Mouse (Mus musculus): ENCODE data around the gene Chic2. TPM values are rescaled to one million over a fixed set of nuclear protein-coding genes. Genes with fewer than 3 reads are reported as not detected.

Gene Chic2
- total RNA-seq, 2 experiments from 2014 or later: 27.7 to 29.3 TPM

DNA sequence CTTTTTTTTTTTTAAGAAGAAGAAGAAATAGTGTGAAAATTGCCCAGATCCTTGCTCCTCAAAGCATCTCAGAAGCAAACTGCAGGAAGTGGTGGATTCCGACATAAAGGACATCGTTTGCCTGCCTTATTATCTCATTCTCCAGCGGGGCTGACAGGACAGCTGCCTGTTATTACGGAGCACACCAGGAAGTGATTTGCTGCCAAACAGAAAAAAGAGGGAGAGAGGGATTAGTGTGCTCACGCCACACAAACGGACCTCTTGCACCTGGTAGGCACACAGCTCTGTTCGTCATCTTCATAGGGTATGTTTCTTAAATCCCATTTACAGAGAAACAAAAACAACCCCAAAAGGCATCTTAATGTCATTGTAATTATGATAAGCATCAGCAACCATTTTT is 64.4 kb downstream of the Chic2 start:
- DNase-seq: peak in 1 of 2 experiments; percentile 23

GRCm38 (mm10) chr5:74979586-74979985 is 65.0 kb downstream of the Chic2 start:
- DNase-seq: peak in 1 of 2 experiments; percentile 36
- intact Hi-C loops (cut with DNase I): no loop called here

More for the DNA sequence above, 64.4 kb downstream of the Chic2 start:
- intact Hi-C loops (cut with DNase I): no loop called here

GRCm38 (mm10) chr5:74975507-74975906 is 69.1 kb downstream of the Chic2 start:
- DNase-seq: no peak
- intact Hi-C loops (cut with DNase I): loop anchor here (2.0 kb wide), 1 partner anchor 69 kb away; the partner anchor contains the start of gene Chic2

DNA sequence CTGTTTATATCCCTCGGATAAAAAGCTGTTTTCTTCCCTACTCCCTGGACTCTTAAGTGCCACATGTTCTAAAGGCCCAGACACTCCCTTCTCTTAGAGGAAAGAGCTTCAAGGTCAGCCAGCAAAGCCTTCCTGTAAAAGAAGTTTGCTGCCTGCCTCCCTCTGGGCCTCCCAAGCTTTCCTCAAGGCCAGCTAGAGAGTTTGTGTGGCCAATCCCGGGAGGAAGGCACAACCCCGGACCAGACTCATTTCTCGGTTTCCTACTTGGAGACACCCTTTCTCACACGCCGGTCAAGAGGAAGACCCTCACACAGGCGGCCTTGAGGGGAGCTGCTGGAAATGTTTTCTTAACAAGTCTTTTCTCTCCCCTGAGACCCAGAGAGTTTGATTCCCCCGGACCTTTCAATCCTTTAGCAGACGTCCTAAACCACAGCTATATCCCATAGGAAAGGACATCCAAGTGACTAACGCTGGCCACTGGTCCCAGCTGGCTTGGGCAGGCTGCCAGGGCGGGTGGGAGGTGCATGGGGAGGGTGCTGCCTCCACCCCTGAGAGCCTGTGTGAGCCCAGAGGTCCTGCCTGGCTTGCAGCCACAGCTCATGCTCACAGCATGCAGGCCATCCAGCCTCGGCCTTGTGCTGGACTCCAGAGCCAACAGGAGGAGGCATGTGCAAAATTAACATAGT is 69.7 kb downstream of the Chic2 start:
- intact Hi-C loops (cut with DNase I): loop anchor here (2.0 kb wide), 1 partner anchor 70 kb away; the partner anchor contains the start of gene Chic2
- peak; percentile 93 to 94 for DNase-seq

GRCm38 (mm10) chr5:74974061-74974581 is 70.5 kb downstream of the Chic2 start:
- intact Hi-C loops (cut with DNase I): loop anchor here (2.0 kb wide), 1 partner anchor 71 kb away; the partner anchor contains the start of gene Chic2
- DNase-seq: peak; percentile 66 to 69

- peak; percentile 42 to 50 for DNase-seq
- intact Hi-C loops (cut with DNase I): no loop called here
Observed at GRCm38 (mm10) chr5:74971418-74971817, 73.2 kb downstream of the Chic2 start.

GRCm38 (mm10) chr5:74969341-74969740 is 75.2 kb downstream of the Chic2 start:
- no peak for DNase-seq

DNA sequence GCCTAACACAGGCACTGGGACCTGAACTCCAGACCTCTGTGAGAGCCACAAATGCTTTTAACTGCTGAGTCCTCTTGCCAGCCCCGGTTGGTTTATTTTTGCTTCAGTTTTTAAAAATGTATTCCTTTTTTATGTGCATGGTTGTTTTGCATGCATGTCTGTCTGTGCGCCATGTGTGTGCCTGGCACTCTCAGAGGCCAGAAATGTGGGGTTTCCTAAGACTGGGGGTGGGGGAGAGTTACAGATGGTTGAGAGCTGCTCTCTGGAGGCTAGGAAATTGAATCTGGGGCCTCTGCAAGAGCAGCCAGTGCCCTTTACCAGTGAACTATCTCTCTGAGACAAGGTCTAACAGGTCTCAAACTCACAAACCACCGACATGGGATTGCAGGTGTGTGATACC is 76.7 kb downstream of the Chic2 start:
- no peak for DNase-seq
- intact Hi-C loops (cut with DNase I): no loop called here

More at GRCm38 (mm10) chr5:74969341-74969740, 75.2 kb downstream of the Chic2 start:
- intact Hi-C loops (cut with DNase I): no loop called here

DNA sequence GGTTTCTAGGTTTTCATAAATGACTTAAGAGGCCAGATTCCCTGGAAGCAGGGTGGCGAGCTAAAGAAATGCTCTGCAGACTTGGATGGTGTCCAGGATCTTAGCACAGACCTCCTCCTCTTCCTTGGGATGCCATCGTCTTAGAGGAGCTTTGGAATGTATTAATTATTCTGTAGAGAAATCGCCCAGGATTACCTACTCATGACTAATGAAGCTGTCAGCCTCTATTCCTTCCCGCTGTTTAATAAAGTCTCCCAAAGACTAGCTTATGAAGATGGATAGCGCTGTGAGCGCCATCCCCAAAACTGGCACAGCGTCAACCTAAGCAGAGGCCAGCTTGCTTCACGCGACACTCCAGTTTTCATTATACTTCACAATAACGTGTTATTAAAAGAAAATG is 77.7 kb downstream of the Chic2 start:
- intact Hi-C loops (cut with DNase I): no loop called here
- DNase-seq: no peak

DNA sequence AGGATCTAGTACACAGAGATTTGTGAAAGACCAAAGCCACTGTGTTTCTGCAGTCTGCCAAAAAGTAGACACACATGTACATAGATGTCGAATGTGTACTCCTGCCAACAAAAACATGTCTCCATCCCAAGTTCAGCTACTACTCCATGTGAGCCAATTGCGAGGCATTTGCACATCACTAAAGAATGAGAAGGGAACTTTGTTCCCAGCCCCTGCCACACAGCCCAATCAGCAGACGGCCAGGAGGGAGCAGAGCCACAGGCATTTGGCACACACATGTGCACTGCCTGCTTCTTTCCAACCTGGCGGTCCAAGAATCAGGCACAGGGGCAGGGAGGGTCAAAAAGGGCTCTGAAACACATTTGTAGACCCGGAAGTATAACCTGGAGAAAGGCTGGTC is 81.8 kb downstream of the Chic2 start:
- peak in 1 of 2 experiments; percentile 51 for DNase-seq
- intact Hi-C loops (cut with DNase I): no loop called here

DNA sequence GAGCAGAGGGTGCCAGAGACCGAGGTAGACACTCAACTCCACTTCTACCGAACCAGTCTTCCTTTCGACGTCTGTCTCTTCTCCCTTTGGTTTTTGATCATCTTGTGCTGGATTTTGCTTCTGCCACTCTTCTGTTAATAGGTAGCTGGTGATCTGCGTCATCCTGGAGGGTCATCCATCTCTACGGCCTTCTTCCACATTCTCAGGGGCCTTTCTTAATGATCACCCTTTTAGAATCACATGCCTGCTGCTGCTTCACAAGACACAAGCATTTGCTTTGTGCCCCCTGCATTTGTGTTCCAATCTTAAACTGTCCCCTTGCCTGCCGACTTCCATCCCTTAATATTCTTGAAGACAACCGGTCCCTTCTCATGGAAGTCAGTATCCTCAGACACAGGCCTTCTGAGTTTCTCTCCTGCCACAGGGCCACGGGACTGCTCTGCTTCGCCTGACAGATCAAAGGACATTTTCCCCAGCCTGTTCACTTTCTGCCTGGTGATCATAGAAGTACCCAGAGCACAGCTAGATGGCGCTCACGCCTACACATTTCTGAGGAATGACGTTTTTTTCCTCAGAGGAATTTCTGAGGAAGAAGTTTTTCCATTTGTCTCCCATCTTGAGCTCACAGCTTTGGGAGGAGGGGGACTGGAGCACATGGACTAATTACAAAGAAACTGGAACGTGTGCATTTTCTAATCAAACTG is 83.6 kb downstream of the Chic2 start:
- DNase-seq: peak; percentile 70 to 77

DNA sequence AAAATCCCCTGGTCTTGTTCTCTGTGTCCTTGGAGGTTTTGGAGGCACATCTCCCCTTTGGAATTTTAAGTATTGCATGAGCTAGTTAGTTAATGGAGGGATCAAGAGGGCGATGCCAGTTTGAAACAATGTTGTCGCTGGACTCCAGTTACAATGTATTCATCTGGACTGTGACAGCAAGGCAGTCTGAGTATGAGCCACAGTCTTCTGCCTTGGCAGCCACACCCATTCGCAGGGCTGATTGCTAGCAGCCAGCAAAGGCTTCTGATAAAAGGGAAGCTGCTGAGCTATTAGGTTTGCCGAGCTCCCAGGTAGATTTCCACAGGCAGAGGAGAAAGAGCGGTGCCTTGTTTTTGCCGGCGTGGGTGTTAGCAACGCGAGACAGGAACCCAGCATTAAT is 84.3 kb downstream of the Chic2 start:
- intact Hi-C loops (cut with DNase I): loop anchor here (2.0 kb wide), 1 partner anchor 190 kb away; no protein-coding TSS in a partner anchor
- no peak for DNase-seq

More for the DNA sequence above, 83.6 kb downstream of the Chic2 start:
- intact Hi-C loops (cut with DNase I): loop anchor here (1.0 to 2.0 kb wide), 2 partner anchors 182 to 190 kb away; no protein-coding TSS in a partner anchor

DNA sequence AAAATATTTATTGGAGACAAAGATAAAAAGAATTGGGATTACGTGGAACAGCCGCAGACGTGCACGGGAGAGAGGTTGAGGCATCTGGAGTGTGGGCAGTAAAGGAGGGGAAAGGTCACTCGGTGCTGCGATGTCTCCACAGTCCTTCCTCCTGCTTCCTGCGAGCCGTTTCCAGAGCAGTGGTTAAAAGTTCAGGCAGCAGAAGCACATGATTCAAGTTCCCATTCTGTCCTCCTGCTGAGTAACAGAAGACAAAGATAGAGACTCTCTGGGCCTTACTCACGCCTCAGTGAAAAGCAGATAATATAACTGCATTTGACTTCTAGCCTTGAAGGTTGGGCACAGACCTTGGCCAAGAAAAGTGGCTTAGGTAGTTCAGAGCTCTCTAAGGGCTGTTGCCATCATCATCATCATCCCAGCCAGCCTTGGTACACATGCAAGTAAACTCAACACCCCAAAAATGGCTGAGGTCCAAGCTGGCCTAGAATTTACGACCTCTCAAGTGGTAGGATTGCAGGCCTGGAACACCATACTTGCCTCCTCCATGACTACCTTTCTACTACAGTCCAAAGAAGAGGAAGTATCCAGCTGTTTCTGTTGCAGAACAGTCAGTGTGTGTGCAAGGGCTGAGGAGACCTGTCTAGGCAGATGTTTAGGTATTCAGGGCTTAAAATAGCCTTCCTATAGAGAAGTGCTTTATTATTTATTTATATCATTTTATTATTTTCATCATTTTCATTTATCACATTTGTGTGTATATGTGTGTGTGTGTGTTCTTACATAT is 87.1 kb downstream of the Chic2 start:
- no peak for DNase-seq
- intact Hi-C loops (cut with DNase I): no loop called here

- no peak for DNase-seq
- intact Hi-C loops (cut with DNase I): no loop called here
Observed at GRCm38 (mm10) chr5:74956335-74956734, 88.2 kb downstream of the Chic2 start.

- DNase-seq: no peak
- intact Hi-C loops (cut with DNase I): no loop called here
Observed at GRCm38 (mm10) chr5:74955565-74955964, 89.0 kb downstream of the Chic2 start.

- intact Hi-C loops (cut with DNase I): no loop called here
- DNase-seq: no peak
Observed at GRCm38 (mm10) chr5:74952938-74953337, 91.6 kb downstream of the Chic2 start.

DNA sequence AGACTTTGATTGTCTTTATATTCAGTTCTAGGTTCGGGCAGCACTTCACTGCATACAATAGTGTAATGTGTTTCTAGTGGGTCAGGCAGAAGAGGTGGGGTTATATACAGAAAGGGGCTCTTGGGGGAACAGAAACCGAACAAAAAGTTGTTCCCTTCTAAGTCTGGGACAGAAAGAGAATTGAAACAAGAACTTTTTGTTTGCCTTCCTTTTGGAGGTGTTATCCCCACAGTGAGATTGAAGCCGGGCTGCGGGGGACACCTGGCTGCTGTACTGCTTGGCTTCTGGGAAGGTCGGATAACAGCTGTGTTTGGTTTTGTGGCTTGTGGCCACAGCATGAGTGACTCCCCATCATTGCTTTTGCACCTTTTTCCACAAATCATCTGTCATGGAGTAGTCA is 93.2 kb downstream of the Chic2 start:
- intact Hi-C loops (cut with DNase I): no loop called here
- no peak for DNase-seq

GRCm38 (mm10) chr5:74949298-74949697 is 95.3 kb downstream of the Chic2 start:
- DNase-seq: no peak
- intact Hi-C loops (cut with DNase I): loop anchor here (5.0 to 10.0 kb wide), 2 partner anchors 517 to 1264 kb away; no protein-coding TSS in a partner anchor

GRCm38 (mm10) chr5:74948482-74948881 is 96.1 kb downstream of the Chic2 start:
- intact Hi-C loops (cut with DNase I): loop anchor here (5.0 to 10.0 kb wide), 2 partner anchors 516 to 1264 kb away; no protein-coding TSS in a partner anchor
- no peak for DNase-seq
